Mouse (Mus musculus) urinary bladder, postnatal 4 days (tissue): ENCODE data around the gene Cycs.
"Not testable (repeated sequence)": the region's sequence is repeated elsewhere in the genome, so short reads cannot be mapped to it uniquely, and the experiment has no call there.

Experiments
- DNase-seq, 2 experiments: peaks; one replicate each; pipeline ENCODE4 v3.0.0; 2021 to 2022; ENCODE audit warnings: low spot score in 2 of 2

The Cycs gene

DNA sequence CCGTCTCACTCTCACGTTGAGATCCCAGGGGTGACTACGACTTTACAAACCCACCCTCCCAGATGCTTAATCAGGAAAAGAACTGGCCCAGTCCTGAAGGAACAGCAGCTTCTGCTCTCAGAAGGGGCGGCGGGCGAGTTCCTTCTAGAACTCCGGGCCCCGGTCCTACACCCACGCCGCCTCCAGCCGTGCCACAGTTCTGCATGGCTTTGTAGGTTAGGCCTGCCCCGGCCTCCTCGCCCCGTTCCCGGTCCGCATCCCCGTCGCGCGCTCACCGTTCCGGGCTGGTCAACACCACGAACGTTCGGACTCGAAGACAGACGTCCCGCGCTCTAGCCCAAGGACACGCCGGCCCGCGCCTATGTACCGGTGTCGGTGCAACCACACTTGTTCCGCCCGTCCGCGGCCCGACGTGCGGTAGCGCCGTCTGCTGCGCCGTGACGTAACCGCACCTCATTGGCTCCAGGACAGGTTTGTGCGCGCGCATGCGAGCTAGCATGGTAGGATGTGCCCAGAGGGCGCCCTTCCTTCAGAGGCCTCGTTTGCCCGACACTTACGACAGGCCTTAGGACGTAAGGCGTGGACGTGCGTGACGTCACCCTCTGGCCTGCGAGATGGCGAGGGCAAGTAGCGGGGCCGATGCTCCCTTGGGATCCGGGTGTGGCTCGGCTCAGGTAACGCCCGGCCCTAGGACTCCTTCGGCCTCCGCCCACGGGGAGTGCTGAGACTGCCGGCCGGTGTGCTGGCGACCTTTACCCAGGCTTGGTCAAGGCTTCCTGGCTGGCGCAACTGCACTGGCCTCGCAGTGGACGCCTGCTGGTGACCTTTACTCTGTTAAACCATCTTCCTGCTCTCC lies at the start of gene Cycs:
Gene Cycs, minus strand, starts transcription at position 398 of the 856 bp plus-strand sequence.
- peak; percentile 98 to 99 for DNase-seq

DNA sequence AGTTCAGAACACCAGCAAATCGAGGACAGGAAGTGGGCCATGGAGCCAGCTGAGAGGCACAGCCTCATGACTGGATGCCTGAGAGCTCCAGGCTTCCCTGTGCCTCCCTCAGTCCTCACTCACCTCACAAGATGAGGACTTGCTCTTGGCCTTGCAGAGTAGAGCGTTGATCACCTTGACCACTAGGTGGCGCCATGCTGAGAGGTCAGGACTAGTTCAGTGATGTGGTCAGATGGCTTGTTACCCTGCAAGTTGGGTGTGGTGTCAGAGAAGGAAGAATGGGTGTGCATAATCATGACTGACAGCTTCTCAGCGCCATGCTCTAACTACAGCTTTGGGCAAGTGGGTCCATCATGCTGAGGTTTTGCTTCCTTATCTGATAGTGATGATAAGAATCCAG lies 35.3 kb upstream of the Cycs start:
- DNase-seq, result no peak

GRCm38 (mm10) chr6:50598560-50598959 lies 32.2 kb upstream of the Cycs start:
- DNase-seq, result peak; percentile 49 to 68

GRCm38 (mm10) chr6:50596301-50597211 lies 30.2 kb upstream of the Cycs start, which contains the start of gene 4921507P07Rik:
TSS of gene 4921507P07Rik (minus strand) at chr6:50596632.
- DNase-seq, result peak; percentile 93 to 96

DNA sequence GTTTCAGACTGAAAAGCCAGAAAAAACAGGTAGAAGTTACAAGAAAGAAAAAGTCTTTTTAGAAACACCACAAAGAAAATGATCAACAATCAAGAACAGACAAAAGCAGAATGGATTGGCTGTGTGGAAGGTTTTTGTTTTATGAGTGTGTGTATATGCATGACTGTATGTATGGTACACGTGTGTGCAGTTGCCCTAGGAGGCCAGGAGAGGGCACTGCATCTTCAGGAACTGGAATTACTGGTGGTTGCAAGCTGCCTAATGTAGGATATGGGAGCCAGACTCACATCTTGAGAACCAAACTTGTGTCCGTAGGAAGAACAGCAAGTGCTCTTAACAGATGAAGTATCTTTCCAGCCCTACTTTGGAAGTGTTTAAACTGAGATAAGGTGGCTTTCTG lies 28.0 kb upstream of the Cycs start:
- no peak for DNase-seq

DNA sequence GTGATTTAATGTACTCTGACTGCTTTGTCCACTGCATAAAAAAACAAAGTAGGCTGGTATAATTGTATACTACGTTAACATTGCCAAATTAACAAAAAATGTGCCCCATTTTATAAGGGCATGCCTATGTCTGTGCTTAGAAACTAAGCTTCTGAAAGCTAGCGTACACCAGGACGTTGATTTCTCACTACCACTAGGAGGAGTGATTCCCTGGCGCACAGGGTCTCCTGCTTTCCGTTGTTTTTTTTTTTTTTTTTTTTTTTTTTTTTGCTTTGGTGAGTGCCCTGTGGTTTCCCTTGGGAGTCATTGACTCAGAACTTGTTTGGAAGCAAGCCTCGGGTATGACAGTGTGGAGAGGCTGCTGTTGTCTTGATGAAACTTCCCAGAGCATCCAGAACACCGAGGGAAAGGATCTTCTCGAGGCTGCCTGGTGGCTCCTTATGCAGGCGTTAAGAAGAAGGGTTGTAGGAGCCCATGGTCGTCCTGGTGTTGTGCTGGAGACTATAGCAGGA lies 27.1 kb upstream of the Cycs start:
- no peak for DNase-seq

GRCm38 (mm10) chr6:50590234-50590633 lies 23.9 kb upstream of the Cycs start:
- no peak for DNase-seq

GRCm38 (mm10) chr6:50588251-50588650 lies 21.9 kb upstream of the Cycs start:
- no peak for DNase-seq

GRCm38 (mm10) chr6:50587412-50587811 lies 21.1 kb upstream of the Cycs start:
- no peak for DNase-seq

DNA sequence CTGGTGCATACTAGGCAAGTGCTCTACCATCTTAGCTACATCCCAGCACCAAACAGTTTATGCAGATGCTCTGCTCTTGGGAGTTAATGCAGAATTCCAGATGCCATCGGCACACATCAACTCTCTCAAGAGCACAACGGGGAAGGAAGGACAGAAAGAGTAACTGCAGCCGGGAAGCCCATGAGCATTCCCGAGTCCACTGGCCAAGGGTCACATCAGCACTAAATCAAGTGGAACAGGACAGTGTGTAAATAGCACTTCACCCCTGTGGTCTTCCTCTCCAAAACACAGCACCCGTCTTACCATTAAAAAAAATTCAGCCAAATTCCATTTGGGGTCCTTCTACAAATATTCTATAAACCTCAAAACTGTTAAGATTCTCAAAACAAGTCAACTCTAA lies 20.0 kb upstream of the Cycs start:
- DNase-seq, result no peak

- DNase-seq, result no peak
These were observed 19.4 kb upstream of the Cycs start for GRCm38 (mm10) chr6:50585733-50586132.

DNA sequence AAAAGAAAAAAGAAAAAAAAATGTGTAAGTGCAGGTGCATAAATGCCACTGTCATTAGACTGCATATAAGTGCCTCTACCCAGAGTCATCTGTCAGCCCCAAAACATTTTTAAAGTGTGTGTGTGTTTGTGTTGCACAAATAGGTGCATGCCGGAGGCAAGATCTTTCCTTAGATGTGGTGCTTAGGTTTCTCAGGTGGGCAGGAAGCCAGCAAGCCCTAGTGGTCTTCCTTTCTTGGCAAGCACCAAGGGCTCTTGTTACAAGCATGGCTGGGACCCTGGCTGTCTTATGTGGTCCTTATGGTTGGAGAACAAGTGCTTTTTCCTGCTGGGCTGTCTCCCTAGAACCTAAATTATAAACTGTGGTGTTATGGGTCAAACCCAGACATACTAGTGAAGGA lies 5.3 kb upstream of the Cycs start:
- DNase-seq, result no peak

GRCm38 (mm10) chr6:50566997-50567255 lies 588 bp upstream of the Cycs start:
- no peak for DNase-seq

GRCm38 (mm10) chr6:50563651-50564050 lies 2.7 kb downstream of the Cycs start:
- no peak for DNase-seq

DNA sequence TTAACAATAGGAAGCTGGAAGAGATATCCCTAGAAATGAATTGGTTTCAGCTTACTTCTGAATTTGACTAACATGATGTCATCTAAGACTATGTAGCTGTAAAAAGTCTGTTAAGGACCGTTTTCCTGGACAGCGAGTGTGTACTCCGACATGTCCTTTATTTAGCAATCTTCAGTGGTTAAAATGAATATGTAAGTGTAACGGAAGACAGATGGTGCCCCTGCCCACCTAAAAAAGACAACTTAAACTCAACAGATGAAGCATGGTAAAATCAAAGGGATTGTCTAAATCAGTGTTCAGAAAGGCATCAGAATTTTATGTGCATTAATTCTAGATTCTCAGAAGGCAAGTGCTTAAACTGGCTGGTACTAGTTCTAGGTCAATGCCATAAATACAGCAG lies 3.9 kb downstream of the Cycs start:
- DNase-seq, result no peak

- DNase-seq, result no peak
These were observed 5.6 kb downstream of the Cycs start for GRCm38 (mm10) chr6:50560776-50561175.

- no peak for DNase-seq
These were observed 7.5 kb downstream of the Cycs start for GRCm38 (mm10) chr6:50558877-50559276.

DNA sequence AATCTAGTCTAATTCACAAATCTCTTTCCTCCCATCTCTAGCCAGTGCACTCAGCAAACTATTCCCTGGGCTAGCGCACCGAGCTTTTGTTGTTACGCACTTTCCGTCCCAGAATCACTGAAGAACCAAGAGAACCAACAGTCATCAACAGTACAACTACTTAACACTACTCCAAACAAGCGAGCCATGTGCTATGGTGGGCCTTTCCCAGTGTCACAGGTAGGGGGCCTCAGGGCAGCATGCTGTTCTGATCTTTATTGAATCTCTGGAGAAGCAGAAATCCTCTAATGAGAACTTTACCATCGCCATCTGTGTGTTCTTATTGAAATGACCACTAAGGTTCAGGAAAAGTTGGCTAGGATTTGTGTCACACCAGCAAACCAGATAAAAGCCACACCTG lies 8.8 kb downstream of the Cycs start:
- DNase-seq, result no peak

- not testable (repeated sequence) for DNase-seq
These were observed 12.1 kb downstream of the Cycs start for GRCm38 (mm10) chr6:50554223-50554622.

DNA sequence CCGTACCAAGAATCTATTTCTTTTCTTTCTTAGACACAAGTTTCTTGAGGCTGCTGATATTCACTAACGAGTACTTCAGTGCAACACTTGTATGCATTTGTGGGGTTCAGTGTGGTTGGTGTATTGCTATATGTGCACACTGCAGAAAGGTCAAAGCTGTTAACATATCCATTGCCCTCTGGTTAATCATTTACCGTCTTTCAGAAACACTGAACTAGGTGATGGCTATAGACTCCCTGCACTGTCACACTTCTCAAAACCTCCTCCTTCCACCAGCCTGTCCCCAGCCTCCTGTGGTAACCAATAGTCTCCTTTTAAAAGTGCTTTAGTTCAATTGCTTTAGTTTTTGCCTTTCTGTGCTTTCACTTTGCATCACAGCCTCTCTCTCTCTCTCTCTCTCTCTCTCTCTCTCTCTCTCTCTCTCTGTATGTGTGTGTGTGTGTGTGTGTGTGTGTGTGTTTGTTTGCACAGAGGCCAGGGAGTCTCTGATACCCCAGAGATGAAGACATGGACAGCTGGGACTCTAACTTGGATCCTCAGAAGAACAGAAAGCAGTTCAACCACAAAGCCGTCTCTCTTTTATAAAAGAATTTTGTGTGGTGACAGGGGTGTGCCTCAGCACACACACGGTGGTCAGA lies 13.3 kb downstream of the Cycs start:
- DNase-seq, result no peak

DNA sequence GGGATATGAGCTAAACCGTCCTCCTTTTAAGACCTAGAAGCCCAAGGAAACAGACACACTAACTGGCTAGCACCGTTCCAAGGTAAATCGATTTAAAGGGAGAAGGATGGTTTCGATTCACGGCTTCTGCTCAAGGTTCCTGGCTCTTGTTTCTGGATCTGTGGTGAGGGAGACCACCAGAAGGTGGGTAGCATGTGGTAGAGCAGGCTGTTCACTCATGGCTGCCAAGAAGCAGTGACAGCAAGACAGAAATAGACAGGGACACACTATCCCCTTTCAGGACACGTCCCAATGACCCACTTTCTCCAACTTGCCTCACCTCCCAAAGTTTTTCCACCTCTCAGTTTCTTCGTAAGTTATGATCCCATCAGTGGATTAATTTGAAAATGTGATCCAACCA lies 16.5 kb downstream of the Cycs start:
- no peak for DNase-seq

- no peak for DNase-seq
These were observed 17.3 kb downstream of the Cycs start for GRCm38 (mm10) chr6:50549051-50549450.
